Mouse (Mus musculus) lung, adult 2 months (tissue): Measurements from ENCODE around the gene Galnt16.

Experiments
- CTCF ChIP-seq: fragments of 200-500 bp; IDR thresholded peaks from 2 replicates; pipeline ENCODE4 v1.5.1; 2011; ENCODE audit warnings: mild to moderate bottlenecking, low read length, control low read depth; ENCODE audit not compliant: insufficient read depth
- POLR2A ChIP-seq: fragments of 200-500 bp; IDR thresholded peaks from 2 replicates; pipeline ENCODE4 v1.6.1; 2011; ENCODE audit warnings: low read depth, mild to moderate bottlenecking, control low read depth, low read length, borderline replicate concordance; ENCODE audit errors: extremely low read depth

DNA sequence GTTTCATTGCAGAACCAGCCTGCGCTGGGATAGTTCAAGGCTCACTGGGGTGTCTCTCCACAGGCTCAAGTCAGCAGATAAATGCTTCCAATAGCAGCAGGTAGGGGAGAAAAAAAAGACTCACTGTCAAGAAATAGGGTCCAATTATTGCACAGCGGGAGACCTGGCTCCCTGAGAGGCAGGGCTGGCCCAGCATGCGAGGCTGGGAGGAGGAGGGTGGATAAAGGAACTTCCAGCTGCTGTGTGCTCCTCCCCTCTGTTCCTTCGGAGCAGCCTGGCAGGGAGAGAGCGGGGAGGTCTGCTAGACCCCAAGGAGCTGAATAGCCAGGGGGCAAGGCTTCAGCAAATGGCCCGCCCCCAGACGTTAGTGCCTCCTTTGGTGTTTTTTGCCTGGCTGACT is 7.4 kb downstream of the Galnt16 start:
- no peak for TF ChIP-seq CTCF
- no peak for TF ChIP-seq POLR2A
